Mouse (Mus musculus) kidney, embryonic 15.5 days (tissue): Measurements from ENCODE around the gene Il1r1. TPM values are rescaled to one million over a fixed set of nuclear protein-coding genes. Genes with fewer than 3 reads are reported as not detected.

Source experiments
- ATAC-seq: fragments of 200-750 bp; cut with Nextera tagmentation; replicated peaks from 2 replicates; pipeline ENCODE4 v1.8.0; 2017; ENCODE audit warnings: moderate TSS enrichment; ENCODE audit not compliant: low FRiP score
- H3K27ac ChIP-seq: fragments of 300-500 bp; sonication (generic); 2 replicates; pipeline ENCODE4 v1.5.1; 2015; ENCODE audit warnings: mild to moderate bottlenecking, inconsistent platforms
- H3K27me3 ChIP-seq: fragments of 300-500 bp; sonication (generic); 2 replicates; pipeline ENCODE4 v1.6.1; 2015; ENCODE audit warnings: inconsistent platforms
- H3K36me3 ChIP-seq: fragments of 300-500 bp; sonication (generic); 2 replicates; pipeline ENCODE4 v1.6.1; 2015; ENCODE audit warnings: inconsistent platforms
- H3K4me1 ChIP-seq: fragments of 300-500 bp; sonication (generic); 2 replicates; pipeline ENCODE4 v1.6.1; 2015; ENCODE audit warnings: inconsistent platforms
- H3K4me2 ChIP-seq: fragments of 300-500 bp; sonication (generic); 2 replicates; pipeline ENCODE4 v1.6.1; 2015; ENCODE audit warnings: moderate library complexity, mild to moderate bottlenecking, inconsistent platforms
- H3K4me3 ChIP-seq: fragments of 300-500 bp; sonication (generic); replicated peaks from 2 replicates; pipeline ENCODE4 v1.5.1; 2015; ENCODE audit warnings: mild to moderate bottlenecking, inconsistent platforms
- H3K9ac ChIP-seq: fragments of 300-500 bp; sonication (generic); 2 replicates; pipeline ENCODE4 v1.6.1; 2015; ENCODE audit warnings: mild to moderate bottlenecking, inconsistent platforms
- H3K9me3 ChIP-seq: fragments of 300-500 bp; sonication (generic); replicated peaks from 2 replicates; pipeline ENCODE4 v1.6.1; 2016; ENCODE audit warnings: inconsistent platforms
- whole genome bisulfite sequencing: fragments of 180-500 bp; shearing (Covaris S2); methylation state at CpG from one replicate; pipeline ENCODE4 v1.1.7; 2015; ENCODE audit warnings: mixed read lengths; 5-methylcytosine and 5-hydroxymethylcytosine counted together
- polyA plus RNA-seq: library from polyadenylated mRNA; unstranded; fragments of >200 nt; fragmentation: Nextera tagmentation; extraction: Ambion mirVana; gene quantifications from 2 replicates; pipeline ENCODE4 v1.2.1, GENCODE M21; 2015

Gene Il1r1
- polyA plus RNA-seq, 1 experiment from 2014 or later = 4.6 TPM

DNA sequence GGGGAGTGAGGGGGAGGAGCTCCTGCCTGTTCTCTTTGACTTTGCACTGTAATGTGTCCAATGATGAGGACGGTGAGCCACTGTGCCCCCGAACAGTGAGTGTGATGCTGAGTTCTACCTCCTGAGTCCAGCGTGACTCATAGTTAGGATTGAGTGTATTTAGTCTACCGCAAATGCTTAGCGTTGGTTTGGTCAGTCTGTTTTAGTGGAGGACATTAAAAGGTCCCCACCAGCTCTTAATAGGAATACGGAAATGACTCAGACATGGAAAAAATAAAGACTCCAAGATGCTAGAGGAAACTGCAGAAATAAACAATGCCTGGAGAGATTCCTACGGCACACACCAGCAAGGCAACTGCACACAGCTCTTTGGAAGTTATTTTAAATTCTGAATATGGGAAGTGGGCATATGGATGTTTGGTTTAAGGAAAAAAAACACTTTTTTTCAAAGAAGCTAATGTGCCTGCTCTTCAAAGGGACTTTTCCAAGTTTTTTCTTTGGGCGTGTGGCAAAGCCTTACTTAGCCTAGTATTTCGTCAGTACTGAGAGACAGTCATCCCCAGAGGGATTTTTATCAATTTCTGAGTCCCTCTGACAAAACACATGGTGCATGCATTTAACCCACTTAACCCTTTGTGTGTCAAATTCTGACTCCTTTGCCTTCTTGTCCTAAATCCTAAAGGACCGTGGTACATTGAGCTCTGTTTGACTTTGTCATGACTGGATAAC lies 50.6 kb downstream of the Il1r1 start:
- Histone ChIP-seq H3K4me3 (no peak overlapping the region), H3K4me2 (no peak overlapping the region)
- 68% methylated on average over 10 of the region's 10 CpGs for WGBS

DNA sequence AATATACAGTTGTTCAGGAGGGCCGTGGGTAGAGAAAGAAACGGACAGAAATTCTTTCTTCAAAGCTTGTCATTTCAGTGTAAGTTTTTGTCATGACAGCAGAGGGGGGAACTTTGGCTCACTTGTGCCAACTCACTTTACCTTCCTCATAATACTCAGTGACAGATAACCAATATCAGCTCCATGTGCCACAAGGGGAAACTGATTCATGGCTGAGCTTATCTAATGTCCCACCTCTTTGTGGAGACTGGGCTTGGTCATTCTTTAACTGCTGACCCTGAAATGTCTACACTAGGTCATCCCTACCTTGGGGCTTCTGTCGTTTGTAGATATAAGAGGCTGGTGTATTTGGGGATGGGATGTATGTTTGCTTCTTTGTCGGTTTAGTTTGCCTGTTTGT lies 53.1 kb downstream of the Il1r1 start:
- Histone ChIP-seq H3K9me3 (no peaks in the 10 kb centered on the region), H3K4me1 (no peaks in the 10 kb centered on the region), H3K36me3 (no peaks in the 10 kb centered on the region), H3K9ac (no peak overlapping the region), H3K4me3 (no peak overlapping the region), H3K4me2 (no peak overlapping the region), H3K27me3 (no peaks in the 10 kb centered on the region), H3K27ac (no peak overlapping the region)
- ATAC-seq = no peak
- 85% methylated on average over 4 of the region's 4 CpGs for WGBS

More for the DNA sequence above, 50.6 kb downstream of the Il1r1 start:
- no peak for ATAC-seq
- H3K4me1 ChIP-seq = no peaks in the 10 kb centered on the region
- no peaks in the 10 kb centered on the region for H3K9me3 ChIP-seq
- H3K27ac ChIP-seq = no peak overlapping the region
- H3K9ac ChIP-seq = no peak overlapping the region
- H3K36me3 ChIP-seq = no peaks in the 10 kb centered on the region
- no peaks in the 10 kb centered on the region for H3K27me3 ChIP-seq

DNA sequence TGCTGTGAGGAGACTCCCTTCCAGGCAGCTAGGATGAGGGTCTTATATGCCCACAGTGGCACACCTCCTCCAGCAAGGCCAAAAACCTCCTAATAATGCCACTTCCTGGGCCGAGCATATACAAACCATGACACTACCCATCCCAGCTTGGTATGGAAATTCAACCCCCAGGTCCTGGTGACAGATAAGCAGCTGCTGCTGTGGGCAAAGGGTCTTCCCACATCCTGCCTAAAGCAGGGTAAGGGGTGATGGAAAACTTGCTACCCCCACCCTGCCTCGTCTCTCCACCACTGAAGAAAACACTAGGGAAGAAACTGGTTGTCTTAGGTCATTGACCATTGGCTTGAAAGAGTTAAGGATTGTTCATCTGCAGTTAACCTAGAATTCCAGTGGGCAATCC lies 53.8 kb downstream of the Il1r1 start:
- Histone ChIP-seq H3K4me1 (0 out of 2 replicates have a peak, but pooled peaks cover under 1% of the 10 kb centered on the region), H3K27me3 (no peaks in the 10 kb centered on the region), H3K27ac (no peak overlapping the region), H3K4me2 (no peak overlapping the region), H3K36me3 (no peaks in the 10 kb centered on the region), H3K9ac (no peak overlapping the region), H3K9me3 (no peaks in the 10 kb centered on the region), H3K4me3 (no peak overlapping the region)
- 82% methylated on average over 2 of the region's 2 CpGs for WGBS
- no peak for ATAC-seq

DNA sequence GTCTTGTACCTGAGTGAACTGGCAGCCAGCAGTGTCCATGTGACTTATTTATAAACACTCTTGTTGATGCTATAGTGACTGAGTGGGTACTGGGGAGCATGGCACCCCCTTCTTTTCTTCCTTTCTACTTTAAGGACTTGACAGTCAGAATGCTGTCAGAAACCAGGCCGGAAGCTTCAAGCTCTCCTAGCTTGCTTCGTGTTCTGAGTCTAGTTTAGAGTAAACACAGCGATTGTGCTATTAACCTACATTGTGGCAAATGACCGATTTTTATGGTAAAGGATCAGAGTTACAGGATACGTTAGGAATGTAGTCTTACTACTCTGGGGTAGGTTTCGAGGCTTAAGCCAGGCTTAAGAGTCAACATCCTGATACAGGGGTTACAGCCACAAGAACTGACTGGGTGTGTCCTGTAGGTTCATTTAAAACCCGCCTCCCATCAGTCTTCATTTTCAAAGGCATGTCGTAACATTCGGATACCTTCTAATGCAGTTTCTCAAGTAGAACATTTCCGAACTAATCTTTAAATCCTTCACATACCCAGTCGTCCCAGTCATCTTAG lies 54.4 kb downstream of the Il1r1 start:
- H3K9me3 ChIP-seq = no peaks in the 10 kb centered on the region

DNA sequence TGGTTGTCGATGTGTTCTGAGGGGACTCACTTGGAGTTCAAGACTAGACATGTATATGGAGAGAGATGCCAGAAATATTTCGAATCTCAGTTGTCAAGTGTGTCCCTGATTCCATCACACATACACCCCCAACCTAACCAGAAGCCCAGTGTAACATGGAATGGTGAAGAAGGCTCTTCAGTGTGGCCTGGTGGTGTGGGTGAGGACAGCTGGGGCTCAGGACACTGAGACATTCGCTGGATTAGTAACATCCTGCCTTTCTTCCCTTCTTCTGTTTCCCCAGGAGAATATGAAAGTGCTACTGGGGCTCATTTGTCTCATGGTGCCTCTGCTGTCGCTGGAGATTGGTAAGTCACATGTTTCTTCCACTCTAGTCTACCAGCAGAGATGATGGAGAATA lies 57.1 kb downstream of the Il1r1 start:
- no peak overlapping the region for H3K4me2 ChIP-seq
- no peak overlapping the region for H3K27ac ChIP-seq
- H3K9me3 ChIP-seq = no peaks in the 10 kb centered on the region
- ATAC-seq = no peak
- no peaks in the 10 kb centered on the region for H3K36me3 ChIP-seq
- 81% methylated on average over 4 of the region's 4 CpGs for WGBS
- H3K4me3 ChIP-seq = no peak overlapping the region
- H3K27me3 ChIP-seq = no peaks in the 10 kb centered on the region
- no peak overlapping the region for H3K9ac ChIP-seq
- H3K4me1 ChIP-seq = peaks cover 2% of the 10 kb centered on the region; the same call in 1 of the 2 replicates

More for the DNA sequence above, 54.4 kb downstream of the Il1r1 start:
- no peak for ATAC-seq
- 0 out of 2 replicates have a peak, but pooled peaks cover 2% of the 10 kb centered on the region for H3K4me1 ChIP-seq
- no peak overlapping the region for H3K4me3 ChIP-seq
- H3K4me2 ChIP-seq = no peak overlapping the region
- H3K36me3 ChIP-seq = no peaks in the 10 kb centered on the region
- H3K27ac ChIP-seq = no peak overlapping the region
- no peak overlapping the region for H3K9ac ChIP-seq
- WGBS = 74% methylated on average over 11 of the region's 11 CpGs
- no peaks in the 10 kb centered on the region for H3K27me3 ChIP-seq

DNA sequence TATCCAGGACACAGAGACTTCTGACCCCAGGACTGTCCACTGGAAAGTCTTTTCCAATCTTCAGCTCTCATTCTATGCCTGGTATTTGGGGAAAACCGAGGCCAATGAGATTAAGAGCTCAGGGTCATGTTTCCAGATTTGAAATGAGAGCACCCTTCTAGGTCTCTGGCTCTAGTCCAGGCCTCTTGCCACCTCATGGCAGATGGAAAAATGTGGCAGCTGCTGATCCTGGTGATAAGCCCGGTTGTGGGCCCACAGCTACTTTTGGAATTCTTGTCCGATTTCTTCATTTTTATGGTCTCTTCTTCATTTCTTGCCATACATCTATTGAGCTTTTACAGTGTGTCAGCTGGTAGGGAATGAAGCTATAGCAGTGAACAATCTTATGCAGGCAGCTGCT lies 57.5 kb downstream of the Il1r1 start:
- WGBS = 70% methylated on average over 3 of the region's 3 CpGs
- H3K4me2 ChIP-seq = no peak overlapping the region
- H3K9ac ChIP-seq = no peak overlapping the region
- no peak overlapping the region for H3K4me3 ChIP-seq
- peaks cover 2% of the 10 kb centered on the region; the same call in 1 of the 2 replicates for H3K4me1 ChIP-seq
- H3K9me3 ChIP-seq = no peaks in the 10 kb centered on the region
- H3K36me3 ChIP-seq = no peaks in the 10 kb centered on the region
- H3K27ac ChIP-seq = no peak overlapping the region
- ATAC-seq = no peak
- H3K27me3 ChIP-seq = no peaks in the 10 kb centered on the region

DNA sequence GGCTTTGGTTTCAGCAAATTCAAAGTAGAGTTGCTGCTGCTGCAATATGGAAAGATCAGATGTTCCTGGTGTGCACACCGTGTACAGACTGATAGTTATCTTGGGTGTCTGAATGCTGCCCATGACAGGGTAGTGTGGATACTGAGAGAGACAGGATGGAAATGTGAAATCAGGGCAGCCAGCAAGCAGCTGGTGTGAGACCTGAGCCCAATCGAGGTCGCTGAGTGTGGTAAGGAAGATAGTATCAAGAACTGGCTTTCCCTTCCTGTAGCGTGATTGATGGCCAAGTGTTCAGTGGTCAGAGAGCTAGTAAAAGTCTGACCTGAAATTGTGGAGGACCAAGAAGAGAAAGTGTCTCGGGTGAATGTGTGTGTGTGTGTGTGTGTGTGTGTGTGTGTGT lies 59.1 kb downstream of the Il1r1 start:
- Histone ChIP-seq H3K36me3 (no peaks in the 10 kb centered on the region), H3K9ac (no peak overlapping the region), H3K27me3 (no peaks in the 10 kb centered on the region), H3K4me3 (no peak overlapping the region), H3K9me3 (no peaks in the 10 kb centered on the region), H3K27ac (no peak overlapping the region), H3K4me1 (peaks cover 2% of the 10 kb centered on the region; the same call in 1 of the 2 replicates), H3K4me2 (no peak overlapping the region)
- WGBS = 43% methylated on average over 5 of the region's 5 CpGs
- ATAC-seq = no peak

DNA sequence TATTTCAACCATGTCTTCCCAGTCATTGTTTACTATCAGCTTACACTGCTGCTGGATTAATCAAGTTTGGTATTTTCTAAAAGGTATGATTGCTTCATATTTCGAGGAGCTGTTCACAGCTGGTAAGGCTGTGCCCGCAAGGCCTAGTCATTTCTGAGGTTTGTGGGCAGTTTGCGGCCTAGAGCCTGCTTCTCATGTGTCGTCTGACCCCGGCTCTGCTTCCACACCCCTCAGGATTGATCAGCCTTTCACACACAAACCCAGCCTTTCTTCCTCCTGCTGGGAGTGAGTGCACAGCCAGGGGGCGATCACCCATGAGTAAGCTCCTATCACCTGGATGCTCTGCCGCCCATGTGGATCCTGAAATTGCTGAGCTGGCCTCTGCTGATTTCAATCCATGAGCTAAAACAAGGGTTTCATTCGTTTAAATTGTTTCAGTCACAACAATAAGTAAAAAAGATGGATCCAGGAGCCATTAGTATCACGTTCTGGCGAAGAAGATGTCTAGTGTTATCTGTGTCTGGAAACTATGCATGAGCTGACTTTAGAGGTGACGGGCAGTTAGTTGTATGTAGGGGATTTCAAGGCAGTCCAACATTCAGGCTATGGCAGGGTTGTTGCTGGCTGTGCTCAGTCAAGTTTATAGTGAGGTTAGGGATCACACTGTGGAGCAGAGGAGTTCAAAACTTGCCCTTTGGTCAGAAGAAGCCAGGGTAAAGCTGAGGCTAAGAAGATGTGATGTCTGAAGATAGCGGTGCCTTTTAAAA lies 65.8 kb downstream of the Il1r1 start:
- H3K36me3 ChIP-seq = no peaks in the 10 kb centered on the region
- H3K9me3 ChIP-seq = no peaks in the 10 kb centered on the region
- WGBS = 63% methylated on average over 12 of the region's 12 CpGs
- no peak overlapping the region for H3K4me3 ChIP-seq
- H3K27me3 ChIP-seq = no peaks in the 10 kb centered on the region
- H3K9ac ChIP-seq = no peak overlapping the region
- ATAC-seq = no peak; the same call in 1 of the 2 replicates
- H3K27ac ChIP-seq = no peak overlapping the region
- H3K4me2 ChIP-seq = no peak overlapping the region
- no peaks in the 10 kb centered on the region; the same call in 1 of the 2 replicates for H3K4me1 ChIP-seq

DNA sequence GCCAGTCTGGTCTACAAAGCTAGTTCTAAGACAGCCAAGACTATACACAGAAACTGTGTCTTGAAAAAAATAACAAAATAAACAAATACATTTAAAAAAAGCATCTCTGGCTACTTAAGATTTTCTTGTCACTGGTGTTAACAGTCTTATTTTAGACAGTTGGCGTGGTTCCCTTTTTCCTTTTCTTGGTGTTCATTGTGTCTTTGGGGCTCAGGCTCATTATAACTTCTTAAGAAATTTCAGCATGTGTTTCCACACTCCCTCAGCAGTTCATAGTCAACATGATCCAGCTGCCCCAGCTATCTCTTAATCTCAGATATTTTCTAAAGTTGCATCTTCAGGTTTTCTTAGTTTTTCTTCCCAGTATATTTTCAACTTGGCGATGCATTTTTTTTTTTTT lies 67.4 kb downstream of the Il1r1 start:
- 96% methylated on average over 2 of the region's 2 CpGs for WGBS
- no peaks in the 10 kb centered on the region for H3K36me3 ChIP-seq
- no peaks in the 10 kb centered on the region for H3K9me3 ChIP-seq
- H3K4me3 ChIP-seq = no peak overlapping the region
- no peaks in the 10 kb centered on the region for H3K27me3 ChIP-seq
- no peaks in the 10 kb centered on the region; the same call in 1 of the 2 replicates for H3K4me1 ChIP-seq
- no peak overlapping the region for H3K27ac ChIP-seq
- no peak overlapping the region for H3K4me2 ChIP-seq
- no peak for ATAC-seq
- no peak overlapping the region for H3K9ac ChIP-seq

DNA sequence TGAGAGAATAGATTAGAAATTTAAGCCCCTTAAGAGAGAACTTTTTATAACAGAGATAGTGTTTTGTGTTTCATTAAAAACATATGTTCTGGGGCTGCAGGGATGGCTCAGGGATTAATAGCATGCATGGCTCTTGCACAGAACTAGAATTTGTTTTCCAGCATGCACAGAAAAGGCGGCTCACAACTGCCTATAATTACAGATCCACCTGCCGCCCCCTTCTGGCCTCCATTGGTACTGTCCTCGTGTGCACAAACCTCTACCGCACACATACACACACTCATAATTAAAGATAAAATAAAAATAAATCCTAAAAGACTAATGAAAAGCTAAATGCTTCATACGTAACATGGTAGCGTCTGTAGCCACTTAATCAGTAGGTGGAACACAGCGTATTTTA lies 69.0 kb downstream of the Il1r1 start:
- no peaks in the 10 kb centered on the region for H3K27me3 ChIP-seq
- ATAC-seq = no peak
- H3K4me1 ChIP-seq = no peaks in the 10 kb centered on the region; the same call in 1 of the 2 replicates
- whole genome bisulfite sequencing = 93% methylated on average over 7 of the region's 7 CpGs
- no peak overlapping the region for H3K4me2 ChIP-seq
- no peaks in the 10 kb centered on the region for H3K36me3 ChIP-seq
- no peak overlapping the region for H3K9ac ChIP-seq
- H3K4me3 ChIP-seq = no peak overlapping the region
- H3K9me3 ChIP-seq = no peaks in the 10 kb centered on the region
- no peak overlapping the region for H3K27ac ChIP-seq

DNA sequence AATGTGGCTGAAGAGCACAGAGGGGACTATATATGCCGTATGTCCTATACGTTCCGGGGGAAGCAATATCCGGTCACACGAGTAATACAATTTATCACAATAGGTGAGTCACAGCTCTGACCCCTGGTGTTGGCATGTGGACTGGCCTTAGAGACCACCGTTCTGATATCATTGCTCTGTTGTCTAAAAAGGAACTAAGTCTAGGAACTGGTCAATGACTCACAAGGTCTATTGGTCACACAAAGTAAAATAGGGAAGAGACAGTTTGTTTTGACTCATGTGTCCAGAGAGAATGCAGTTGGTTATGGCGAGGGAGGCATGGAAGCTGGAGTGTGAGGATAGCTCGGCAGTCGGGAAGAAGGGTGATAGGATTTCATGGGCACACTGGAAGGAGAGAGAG lies 69.9 kb downstream of the Il1r1 start:
- no peak overlapping the region for H3K4me3 ChIP-seq
- no peaks in the 10 kb centered on the region for H3K4me1 ChIP-seq
- no peak for ATAC-seq
- no peak overlapping the region for H3K27ac ChIP-seq
- H3K9ac ChIP-seq = no peak overlapping the region
- WGBS = 76% methylated on average over 9 of the region's 9 CpGs
- no peaks in the 10 kb centered on the region for H3K36me3 ChIP-seq
- no peaks in the 10 kb centered on the region for H3K9me3 ChIP-seq
- H3K27me3 ChIP-seq = no peaks in the 10 kb centered on the region
- no peak overlapping the region for H3K4me2 ChIP-seq

DNA sequence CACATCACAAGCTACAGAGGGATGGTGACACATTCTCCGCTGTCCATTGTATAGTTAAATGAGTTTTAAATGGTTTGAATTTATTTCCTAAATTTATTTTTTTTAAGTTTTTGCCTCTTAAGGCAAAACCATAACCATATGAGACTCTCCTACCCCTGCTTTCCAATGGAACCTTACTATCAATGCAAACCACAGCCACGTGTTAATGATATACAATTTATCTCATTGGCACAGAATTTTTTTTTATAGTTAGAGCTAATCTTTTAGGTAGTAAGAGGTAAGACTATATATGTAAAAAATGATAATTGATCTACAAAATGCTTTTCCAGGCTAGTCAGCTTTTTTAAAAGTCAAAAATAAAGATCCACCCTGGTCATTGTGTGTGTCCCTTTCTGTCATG lies 73.2 kb downstream of the Il1r1 start:
- no peak overlapping the region for H3K9ac ChIP-seq
- no peaks in the 10 kb centered on the region for H3K4me1 ChIP-seq
- no peaks in the 10 kb centered on the region for H3K9me3 ChIP-seq
- no peak overlapping the region for H3K4me3 ChIP-seq
- H3K4me2 ChIP-seq = no peak overlapping the region
- H3K27me3 ChIP-seq = no peaks in the 10 kb centered on the region
- no peaks in the 10 kb centered on the region for H3K36me3 ChIP-seq
- no peak for ATAC-seq
- no peak overlapping the region for H3K27ac ChIP-seq
- WGBS = 88% methylated on average over 2 of the region's 2 CpGs
